In genomic region chr2:142232828-142233227, GRCm38 (mm10) we compare ENCODE assay signal across 27 mouse cellular contexts.
DNase-seq lines count a peak whose midpoint lies in the region; ATAC-seq lines count a peak whose summit lies in the region.
"Had no signal": no experiment of that assay in that cellular context is flagged by ENCODE, and none has a peak within 500 bp of the region (broad histone marks: within the 10 kb centered on the region; RNA-seq: fewer than 3 reads in every experiment).

No protein-coding gene starts in this region.

- H3K36me3 ChIP-seq in embryonic facial prominence, embryonic 10.5 days (replicated peaks), result no peaks in the 10 kb centered on the region
- H3K36me3 ChIP-seq: embryonic facial prominence, embryonic 15.5 days; forebrain, embryonic 12.5 days; forebrain, embryonic 15.5 days; heart, embryonic 13.5 days; hindbrain, embryonic 12.5 days; hindbrain, embryonic 15.5 days had no signal

- no peaks in the 10 kb centered on the region for H3K27me3 ChIP-seq in embryonic facial prominence, embryonic 10.5 days (replicated peaks; ENCODE audit: low read depth, poor library complexity, severe bottlenecking)
- H3K27me3 ChIP-seq: embryonic facial prominence, embryonic 15.5 days; forebrain, embryonic 12.5 days; forebrain, embryonic 15.5 days; heart, embryonic 13.5 days; hindbrain, embryonic 12.5 days; hindbrain, embryonic 15.5 days had no signal

- H3K9me3 ChIP-seq in embryonic facial prominence, embryonic 10.5 days, result no peaks in the 10 kb centered on the region
- H3K9me3 ChIP-seq: embryonic facial prominence, embryonic 15.5 days; forebrain, embryonic 12.5 days; forebrain, embryonic 15.5 days; heart, embryonic 13.5 days; hindbrain, embryonic 12.5 days; hindbrain, embryonic 15.5 days had no signal

- 51% methylated on average over 9 of the region's 9 CpGs for WGBS in embryonic facial prominence, embryonic 10.5 days

- no peak overlapping the region for H3K4me3 ChIP-seq in embryonic facial prominence, embryonic 10.5 days
- H3K4me3 ChIP-seq: embryonic facial prominence, embryonic 15.5 days; forebrain, embryonic 12.5 days; forebrain, embryonic 15.5 days; heart, embryonic 13.5 days; hindbrain, embryonic 12.5 days; hindbrain, embryonic 15.5 days had no signal

- ATAC-seq in hematopoietic stem cell, adult 5-6 weeks (replicated peaks in 1 of 2; ENCODE audit: insufficient read depth in 1 of 2, low FRiP score in 2 of 2, low TSS enrichment in 1 of 2, low read depth in 1 of 2, poor library complexity in 2 of 2, severe bottlenecking in 2 of 2), result peak; percentile 47 to 48; a peak in 3 of 4 replicates
- ATAC-seq: activated CD4-positive, CD25-positive, alpha-beta regulatory T cell, adult 4 months; forebrain, embryonic 15.5 days; intestine, postnatal 0 days had no signal

- H3K27ac ChIP-seq in embryonic facial prominence, embryonic 10.5 days (replicated peaks), result 0 out of 2 replicates have a peak overlapping the region, but pooled peaks have one; percentile 24
- H3K27ac ChIP-seq: embryonic facial prominence, embryonic 15.5 days; forebrain, embryonic 12.5 days; forebrain, embryonic 15.5 days; heart, embryonic 13.5 days; hindbrain, embryonic 12.5 days; hindbrain, embryonic 15.5 days had no signal

- peak; percentile 12 for DNase-seq in embryo, embryonic 11 days
- no peak for DNase-seq in embryo, embryonic 10 days (ENCODE audit: low spot score)
- peak; percentile 51 for DNase-seq in embryonic facial prominence, embryonic 10.5 days (ENCODE audit: low spot score)
- peak; percentile 27 for DNase-seq in fibroblast of lung, adult 2 months (ENCODE audit: low read depth)
- DNase-seq in c-Kit-positive CD71-positive TER-119-positive erythroid progenitor cells, embryonic 14.5 days (ENCODE audit: low spot score), result no peak
- no peak for DNase-seq in adrenal gland, adult 2 months
- no peak for DNase-seq in cerebellum, adult 9-10 months
- DNase-seq: adrenal gland, postnatal 10 days; adrenal gland, postnatal 36 days; cerebellum, adult 11 months; cerebellum, adult 2 months; cerebellum, postnatal 10 days; cerebellum, postnatal 36 days; gastrocnemius, postnatal 10 days; gastrocnemius, postnatal 36 days; heart, adult 18-20 months; heart, postnatal 14 days; heart, postnatal 4 days had no signal

- H3K4me1 ChIP-seq in embryonic facial prominence, embryonic 10.5 days, result peaks cover 13% of the 10 kb centered on the region
- H3K4me1 ChIP-seq: embryonic facial prominence, embryonic 15.5 days; forebrain, embryonic 12.5 days; forebrain, embryonic 15.5 days; heart, embryonic 13.5 days; hindbrain, embryonic 12.5 days; hindbrain, embryonic 15.5 days had no signal

Comparison
In these comparisons a context has a peak if more than half of its experiments do, and no peak if none do; other contexts are left out.
1. DNase-seq: peak in embryo, embryonic 11 days (single experiment), embryonic facial prominence, embryonic 10.5 days (single experiment) and fibroblast of lung, adult 2 months (single experiment); none in embryo, embryonic 10 days (single experiment), c-Kit-positive CD71-positive TER-119-positive erythroid progenitor cells, embryonic 14.5 days (single experiment), adrenal gland, adult 2 months (single experiment) and cerebellum, adult 9-10 months (single experiment).